Mouse (Mus musculus) hindbrain, embryonic 14.5 days (tissue): ENCODE measurements around the gene Ctnnd2. TPM values are rescaled to one million over a fixed set of nuclear protein-coding genes. Genes with fewer than 3 reads are reported as not detected.

Experiments used
- ATAC-seq: fragments of 200-750 bp; cut with Nextera tagmentation; 2 replicates; pipeline ENCODE4 v1.8.0; 2017; ENCODE audit warnings: moderate number of reproducible peaks, mild to moderate bottlenecking, moderate TSS enrichment, moderate library complexity; ENCODE audit not compliant: low FRiP score
- DNase-seq: peaks from one replicate; pipeline ENCODE4 v3.0.0-alpha.2; 2015; ENCODE audit warnings: low spot score
- H3K27ac ChIP-seq: fragments of 300-500 bp; sonication (generic); 2 replicates; pipeline ENCODE4 v1.5.1; 2014; ENCODE audit warnings: mild to moderate bottlenecking, moderate library complexity
- H3K27me3 ChIP-seq: fragments of 300-500 bp; sonication (generic); 2 replicates; pipeline ENCODE4 v1.6.1; 2014; ENCODE audit warnings: mild to moderate bottlenecking, low read length, mixed read lengths; ENCODE audit not compliant: control insufficient read depth, insufficient read depth
- H3K36me3 ChIP-seq: fragments of 300-500 bp; sonication (generic); replicated peaks from 2 replicates; pipeline ENCODE4 v1.6.1; 2014; ENCODE audit not compliant: control insufficient read depth, insufficient read depth
- H3K4me1 ChIP-seq: fragments of 300-500 bp; sonication (generic); replicated peaks from 2 replicates; pipeline ENCODE4 v1.6.1; 2014; ENCODE audit warnings: antibody characterized with exemption, low read length, mixed read lengths; ENCODE audit not compliant: control insufficient read depth, insufficient read depth
- H3K4me2 ChIP-seq: fragments of 300-500 bp; sonication (generic); replicated peaks from 2 replicates; pipeline ENCODE4 v1.6.1; 2014; ENCODE audit warnings: mild to moderate bottlenecking, moderate library complexity
- H3K4me3 ChIP-seq: fragments of 300-500 bp; sonication (generic); replicated peaks from 2 replicates; pipeline ENCODE4 v1.5.1; 2014; ENCODE audit warnings: mild to moderate bottlenecking, low read length
- H3K9ac ChIP-seq: fragments of 300-500 bp; sonication (generic); 2 replicates; pipeline ENCODE4 v1.6.1; 2014
- H3K9me3 ChIP-seq: fragments of 300-500 bp; sonication (generic); 2 replicates; pipeline ENCODE4 v1.6.1; 2016; ENCODE audit warnings: low read length; ENCODE audit not compliant: control insufficient read depth
- WGBS: fragments of 180-500 bp; shearing (Covaris S2); extraction: QIAGEN DNeasy Blood & Tissue Kit; methylation state at CpG from one replicate; pipeline ENCODE4 v1.1.7; 2014; 5-methylcytosine and 5-hydroxymethylcytosine counted together
- polyA plus RNA-seq: library from polyadenylated mRNA; unstranded; fragments of >200 nt; fragmentation: Nextera tagmentation; extraction: Ambion mirVana; gene quantifications from 2 replicates; pipeline ENCODE4 v1.2.1, GENCODE M21; 2014

The Ctnnd2 gene
- polyA plus RNA-seq, 1 experiment from 2014 or later = 64.2 TPM

- Histone ChIP-seq H3K4me1 (peaks cover 17% of the 10 kb centered on the region; the same call in 1 of the 2 replicates), H3K27me3 (no peaks in the 10 kb centered on the region), H3K27ac (peak overlapping the region; percentile 100), H3K9me3 (no peaks in the 10 kb centered on the region), H3K9ac (peak overlapping the region; percentile 98), H3K4me2 (peak overlapping the region; percentile 66), H3K36me3 (no peaks in the 10 kb centered on the region), H3K4me3 (peak overlapping the region; percentile 96)
- 26% methylated on average over 7 of the region's 7 CpGs for WGBS
- ATAC-seq = no peak
- peak; percentile 54 for DNase-seq
Observed at GRCm38 (mm10) chr15:30174321-30174720, 1.9 kb downstream of the Ctnnd2 start.

GRCm38 (mm10) chr15:30184020-30184419 is 11.6 kb downstream of the Ctnnd2 start:
- DNase-seq = no peak
- H3K4me2 ChIP-seq = no peak overlapping the region
- H3K27ac ChIP-seq = no peak overlapping the region
- H3K27me3 ChIP-seq = no peaks in the 10 kb centered on the region
- no peaks in the 10 kb centered on the region for H3K4me1 ChIP-seq
- no peaks in the 10 kb centered on the region for H3K36me3 ChIP-seq
- WGBS = 93% methylated on average over 7 of the region's 7 CpGs
- H3K4me3 ChIP-seq = no peak overlapping the region
- no peak overlapping the region for H3K9ac ChIP-seq
- H3K9me3 ChIP-seq = peaks cover 6% of the 10 kb centered on the region; the same call in 1 of the 2 replicates
- no peak for ATAC-seq

- H3K27me3 ChIP-seq = no peaks in the 10 kb centered on the region
- DNase-seq (no peak), ATAC-seq (no peak)
- H3K4me1 ChIP-seq = peaks cover 11% of the 10 kb centered on the region
- peaks cover 6% of the 10 kb centered on the region; the same call in 1 of the 2 replicates for H3K9me3 ChIP-seq
- no peak overlapping the region for H3K9ac ChIP-seq
- no peak overlapping the region for H3K27ac ChIP-seq
- H3K36me3 ChIP-seq = no peaks in the 10 kb centered on the region
- no peak overlapping the region for H3K4me3 ChIP-seq
- H3K4me2 ChIP-seq = no peak overlapping the region
Observed at GRCm38 (mm10) chr15:30190872-30191271, 18.5 kb downstream of the Ctnnd2 start.

DNA sequence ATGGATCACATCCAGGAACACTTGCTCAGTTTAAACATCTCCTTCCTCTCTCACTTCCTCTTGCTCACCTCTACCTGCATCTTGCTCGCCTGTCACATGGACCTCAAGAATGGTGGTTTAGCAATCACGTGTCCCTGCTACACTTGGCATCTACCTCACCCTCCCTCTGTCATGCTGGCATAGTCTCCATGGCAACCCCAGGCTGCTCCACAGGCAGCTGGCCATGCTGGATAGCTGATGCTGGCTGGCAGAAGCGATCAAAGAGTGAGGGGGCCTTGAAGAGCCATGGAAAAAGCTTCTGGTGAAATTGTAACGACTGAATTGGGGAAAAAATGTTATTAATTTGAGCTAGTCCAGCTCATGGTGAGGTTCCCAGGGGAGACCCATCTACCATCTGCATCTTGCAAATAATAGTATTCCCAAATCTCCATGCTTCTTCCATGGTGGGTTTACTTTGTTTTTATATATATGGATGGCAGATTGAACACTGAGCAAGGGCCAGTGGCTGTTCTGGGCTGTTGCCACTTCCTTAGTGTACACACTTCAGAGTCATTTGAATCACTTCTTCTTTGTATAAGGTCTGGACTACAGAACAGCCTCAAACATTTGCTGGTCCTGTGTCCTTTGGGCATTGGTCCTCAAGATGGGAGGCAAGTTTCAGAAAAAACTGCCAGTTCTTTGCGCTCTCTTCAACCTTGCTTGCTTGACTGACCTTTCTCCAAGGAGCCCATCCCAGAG is 19.7 kb downstream of the Ctnnd2 start:
- peak overlapping the region; percentile 29; the same call in 1 of the 2 replicates for H3K27ac ChIP-seq
- no peaks in the 10 kb centered on the region for H3K36me3 ChIP-seq
- H3K9ac ChIP-seq = no peak overlapping the region
- DNase-seq (peak; percentile 32), ATAC-seq (peak; percentile 86)
- no peak overlapping the region for H3K4me2 ChIP-seq
- 43% methylated on average over 5 of the region's 5 CpGs for WGBS
- H3K4me3 ChIP-seq = no peak overlapping the region
- no peaks in the 10 kb centered on the region for H3K27me3 ChIP-seq
- H3K4me1 ChIP-seq = peaks cover 11% of the 10 kb centered on the region
- H3K9me3 ChIP-seq = peaks cover 6% of the 10 kb centered on the region; the same call in 1 of the 2 replicates

DNA sequence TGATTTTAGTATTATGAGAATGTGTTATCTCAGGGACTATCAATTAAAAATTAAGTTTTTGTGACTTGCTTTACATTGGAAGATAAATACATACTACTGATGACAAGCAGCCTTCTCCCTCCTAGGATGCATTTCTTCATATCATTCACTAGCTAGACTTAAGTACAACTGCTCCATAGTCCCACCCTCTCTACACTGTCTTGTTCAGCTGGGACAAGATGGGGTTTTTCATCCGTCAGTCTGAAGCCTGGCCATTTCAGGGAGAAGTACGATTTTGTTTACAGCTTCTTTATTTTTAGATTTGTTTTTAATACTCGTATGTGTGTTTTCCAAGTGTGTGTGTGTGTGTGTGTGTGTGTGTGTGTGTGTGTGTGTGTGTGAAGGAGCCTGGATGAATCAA is 26.0 kb downstream of the Ctnnd2 start:
- Histone ChIP-seq H3K27ac (no peak overlapping the region), H3K4me1 (no peaks in the 10 kb centered on the region), H3K4me2 (no peak overlapping the region), H3K36me3 (no peaks in the 10 kb centered on the region), H3K27me3 (no peaks in the 10 kb centered on the region), H3K9me3 (no peaks in the 10 kb centered on the region), H3K9ac (no peak overlapping the region), H3K4me3 (no peak overlapping the region)
- ATAC-seq (no peak), DNase-seq (no peak)
- WGBS = 84% methylated on average over 3 of the region's 3 CpGs

GRCm38 (mm10) chr15:30199785-30200184 is 27.4 kb downstream of the Ctnnd2 start:
- DNase-seq (no peak), ATAC-seq (no peak)
- H3K4me1 ChIP-seq = no peaks in the 10 kb centered on the region
- no peaks in the 10 kb centered on the region for H3K27me3 ChIP-seq
- no peak overlapping the region for H3K4me3 ChIP-seq
- no peaks in the 10 kb centered on the region for H3K9me3 ChIP-seq
- WGBS = 79% methylated on average over 1 of the region's 1 CpGs
- no peaks in the 10 kb centered on the region for H3K36me3 ChIP-seq
- H3K27ac ChIP-seq = no peak overlapping the region
- no peak overlapping the region for H3K4me2 ChIP-seq
- H3K9ac ChIP-seq = no peak overlapping the region

- Histone ChIP-seq H3K4me3 (no peak overlapping the region), H3K36me3 (no peaks in the 10 kb centered on the region), H3K27me3 (no peaks in the 10 kb centered on the region), H3K9ac (no peak overlapping the region), H3K4me1 (no peaks in the 10 kb centered on the region), H3K9me3 (no peaks in the 10 kb centered on the region), H3K27ac (no peak overlapping the region), H3K4me2 (no peak overlapping the region)
- 95% methylated on average over 2 of the region's 2 CpGs for WGBS
- ATAC-seq (no peak), DNase-seq (no peak)
Observed at GRCm38 (mm10) chr15:30201211-30201610, 28.8 kb downstream of the Ctnnd2 start.

GRCm38 (mm10) chr15:30201617-30202016 is 29.2 kb downstream of the Ctnnd2 start:
- DNase-seq (no peak), ATAC-seq (no peak)
- Histone ChIP-seq H3K4me3 (no peak overlapping the region), H3K9ac (no peak overlapping the region), H3K36me3 (no peaks in the 10 kb centered on the region), H3K9me3 (no peaks in the 10 kb centered on the region), H3K27me3 (no peaks in the 10 kb centered on the region), H3K4me2 (no peak overlapping the region), H3K4me1 (no peaks in the 10 kb centered on the region), H3K27ac (no peak overlapping the region)
- WGBS = 90% methylated on average over 3 of the region's 3 CpGs

- H3K27me3 ChIP-seq = no peaks in the 10 kb centered on the region
- H3K9me3 ChIP-seq = no peaks in the 10 kb centered on the region
- whole genome bisulfite sequencing = 55% methylated on average over 5 of the region's 5 CpGs
- no peak overlapping the region for H3K4me3 ChIP-seq
- no peak overlapping the region for H3K4me2 ChIP-seq
- H3K9ac ChIP-seq = no peak overlapping the region
- ATAC-seq (no peak), DNase-seq (no peak)
- no peaks in the 10 kb centered on the region for H3K36me3 ChIP-seq
- no peak overlapping the region for H3K27ac ChIP-seq
- H3K4me1 ChIP-seq = 0 out of 2 replicates have a peak, but pooled peaks cover 9% of the 10 kb centered on the region
Observed at GRCm38 (mm10) chr15:30212746-30213145, 40.4 kb downstream of the Ctnnd2 start.
